Mouse (Mus musculus): ENCODE results near the gene Esr2. TPM values are rescaled to one million over a fixed set of nuclear protein-coding genes. Genes with fewer than 3 reads are reported as not detected.
A peak's percentile ranks its signal among the peaks of the same experiment; 100 is the strongest.

The Esr2 gene
- total RNA-seq, 2 experiments from 2014 or later: not detected

DNA sequence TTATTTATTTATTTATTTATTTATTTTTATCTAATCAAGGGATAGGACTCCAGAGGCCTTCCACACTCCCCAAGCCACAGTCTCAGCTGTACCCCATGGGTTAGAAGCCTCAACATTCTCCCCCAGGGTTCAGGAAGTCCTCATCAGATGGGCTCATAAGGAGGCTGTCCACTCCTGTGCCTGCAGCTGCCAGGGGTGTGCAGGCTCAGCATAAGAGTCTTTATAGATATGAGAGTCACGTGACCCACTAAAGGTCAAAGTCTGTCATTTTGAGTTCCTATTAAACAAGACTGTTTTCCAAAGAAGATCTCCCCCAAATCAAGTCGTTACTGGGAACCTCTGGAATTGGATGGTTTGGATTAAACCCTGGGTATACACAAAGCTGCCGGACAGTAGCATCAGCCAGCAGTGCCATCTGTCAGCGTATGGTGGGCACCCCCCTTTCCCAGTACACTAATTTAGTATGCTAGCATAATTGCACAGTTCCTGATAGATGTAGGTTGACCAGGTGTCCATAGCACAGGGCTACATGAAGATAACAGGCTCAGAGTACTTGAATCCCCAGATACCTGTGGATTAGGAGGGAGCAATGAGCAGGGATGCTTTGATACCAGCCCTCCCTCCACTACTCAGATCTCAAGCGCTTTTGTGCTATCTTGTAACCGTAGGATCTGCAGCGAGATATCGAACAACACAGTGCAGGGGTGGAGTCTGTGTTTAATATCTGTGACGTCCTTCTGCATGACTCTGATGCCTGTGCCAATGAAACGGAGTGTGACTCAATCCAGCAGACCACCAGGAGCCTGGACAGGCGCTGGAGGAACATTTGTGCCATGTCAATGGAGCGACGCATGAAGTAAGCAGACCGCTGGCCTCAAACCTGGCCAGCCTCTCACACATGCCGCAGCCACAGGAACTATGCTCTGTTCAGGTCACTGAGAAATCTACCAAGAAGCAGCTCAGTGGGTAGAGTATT is 83.2 kb downstream of the Esr2 start:
- DNase-seq: no peak
- intact Hi-C loops (cut with DNase I; ENCODE audit: low total_unique reads): no loop called here

DNA sequence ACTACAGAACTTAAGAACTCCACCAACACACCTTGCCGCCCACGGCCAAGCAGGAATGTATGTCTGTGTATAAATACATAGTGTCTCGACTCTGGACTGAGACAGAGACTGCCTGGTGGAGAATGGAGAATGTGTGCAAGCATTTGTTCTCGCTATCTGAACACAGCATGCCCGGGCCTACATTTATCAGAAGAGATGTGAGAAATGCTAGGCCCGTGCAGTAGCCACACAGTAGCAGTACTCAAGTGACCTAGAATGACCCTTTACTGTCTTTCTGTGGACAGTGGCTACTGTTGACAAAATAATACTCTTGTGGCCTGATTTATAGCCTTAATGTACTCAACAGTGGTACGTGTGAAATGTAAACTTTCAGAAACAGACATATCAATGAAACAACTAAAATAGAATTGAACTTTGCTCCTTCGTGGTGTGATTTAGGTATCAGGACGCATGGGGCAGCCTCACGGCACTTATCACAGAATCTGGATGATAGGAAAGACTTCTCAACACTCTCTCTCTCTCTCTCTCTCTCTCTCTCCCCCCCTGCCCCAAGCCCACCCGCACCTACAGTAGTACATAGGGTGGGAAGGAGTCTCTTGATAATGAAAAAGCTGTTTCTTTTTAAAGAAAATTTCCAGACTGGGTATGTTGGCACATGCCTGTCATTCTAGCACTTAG is 84.1 kb downstream of the Esr2 start:
- intact Hi-C loops (cut with DNase I; ENCODE audit: low total_unique reads): no loop called here
- DNase-seq: no peak

DNA sequence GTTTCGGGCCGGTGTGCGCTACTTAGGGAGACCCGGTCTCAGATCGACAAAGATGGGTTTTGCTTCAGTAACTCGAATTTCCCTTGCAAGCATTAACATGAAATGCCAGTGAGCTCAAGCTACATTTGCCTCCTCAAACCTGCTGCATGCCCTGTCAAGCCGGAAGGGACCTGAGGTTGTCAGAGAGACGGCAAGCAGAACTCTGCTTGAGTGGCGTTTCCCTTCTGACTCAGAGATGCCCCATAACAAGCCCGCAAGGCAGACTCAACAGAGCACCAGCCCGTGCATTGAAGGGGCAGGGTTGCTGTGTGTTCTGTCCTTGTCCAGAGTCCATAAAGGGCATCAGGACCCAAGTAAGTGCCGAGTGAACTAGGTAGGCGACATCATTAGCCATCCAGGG is 90.0 kb downstream of the Esr2 start:
- DNase-seq: no peak
- intact Hi-C loops (cut with DNase I; ENCODE audit: low total_unique reads): no loop called here

DNA sequence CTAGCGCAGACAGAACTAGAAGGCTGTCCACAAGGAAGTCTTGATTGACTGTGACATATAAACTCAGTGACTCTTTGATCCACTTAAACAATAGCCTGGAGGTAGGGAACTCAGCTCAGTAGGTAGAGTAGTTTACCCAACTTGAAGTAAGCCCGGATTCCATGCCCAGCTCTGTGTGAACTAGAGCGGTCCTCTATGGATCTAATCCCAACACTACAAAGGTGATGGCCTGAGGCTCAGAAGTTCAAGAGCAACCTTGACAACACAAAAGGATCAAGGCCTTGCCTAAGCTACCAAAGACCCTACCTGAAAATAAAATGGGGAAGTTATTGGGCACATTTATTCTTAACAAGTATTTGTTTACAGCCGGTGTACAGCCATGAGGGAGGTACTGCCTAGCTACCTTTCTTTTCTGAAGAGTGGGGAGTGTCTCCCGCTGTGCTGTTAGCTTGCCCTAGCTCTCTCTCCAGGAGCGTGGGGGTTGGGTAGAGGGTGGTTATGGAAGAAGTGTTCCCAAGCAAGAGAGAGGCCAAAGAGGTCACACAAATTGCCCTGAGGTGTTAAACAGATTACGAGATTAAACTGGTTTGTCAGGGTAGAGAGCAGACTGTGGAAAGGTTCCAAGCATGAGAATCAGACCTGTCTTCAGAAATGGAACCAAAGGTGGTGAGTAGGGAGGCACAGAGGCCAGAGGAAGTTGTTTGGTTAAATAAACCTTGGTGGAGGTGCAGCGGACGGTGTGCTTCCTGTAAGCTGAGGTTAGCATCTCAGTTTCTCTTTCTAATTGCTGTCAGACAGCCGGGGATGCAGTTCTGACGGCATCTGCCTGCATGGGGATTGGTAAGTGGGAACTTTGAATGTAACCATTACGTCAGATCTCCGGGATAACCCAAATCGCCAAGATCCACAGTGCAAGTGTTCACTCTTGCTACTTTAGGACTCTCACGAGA is 90.8 kb downstream of the Esr2 start:
- no peak for DNase-seq
- intact Hi-C loops (cut with DNase I; ENCODE audit: low total_unique reads): no loop called here

DNA sequence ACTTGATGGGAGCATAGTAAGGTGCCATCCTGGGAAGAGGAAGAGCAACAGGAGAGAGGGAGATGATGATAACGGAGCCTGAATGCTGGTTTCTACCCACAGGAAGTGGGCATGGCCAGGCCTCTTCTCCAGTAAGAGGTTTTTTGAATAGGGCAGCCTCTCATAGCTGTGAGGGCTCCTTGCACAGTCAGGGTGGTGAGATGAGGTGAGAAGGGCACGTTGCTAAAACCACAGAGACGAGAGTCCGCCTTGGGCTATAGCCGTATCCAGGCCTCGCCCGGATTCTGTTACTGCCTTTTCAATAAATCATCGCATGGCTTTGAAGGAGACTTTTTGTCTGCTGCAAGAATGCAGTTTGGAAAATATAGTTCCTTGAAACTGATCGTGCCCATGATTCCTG is 92.0 kb downstream of the Esr2 start:
- no peak for DNase-seq
- intact Hi-C loops (cut with DNase I; ENCODE audit: low total_unique reads): no loop called here

DNA sequence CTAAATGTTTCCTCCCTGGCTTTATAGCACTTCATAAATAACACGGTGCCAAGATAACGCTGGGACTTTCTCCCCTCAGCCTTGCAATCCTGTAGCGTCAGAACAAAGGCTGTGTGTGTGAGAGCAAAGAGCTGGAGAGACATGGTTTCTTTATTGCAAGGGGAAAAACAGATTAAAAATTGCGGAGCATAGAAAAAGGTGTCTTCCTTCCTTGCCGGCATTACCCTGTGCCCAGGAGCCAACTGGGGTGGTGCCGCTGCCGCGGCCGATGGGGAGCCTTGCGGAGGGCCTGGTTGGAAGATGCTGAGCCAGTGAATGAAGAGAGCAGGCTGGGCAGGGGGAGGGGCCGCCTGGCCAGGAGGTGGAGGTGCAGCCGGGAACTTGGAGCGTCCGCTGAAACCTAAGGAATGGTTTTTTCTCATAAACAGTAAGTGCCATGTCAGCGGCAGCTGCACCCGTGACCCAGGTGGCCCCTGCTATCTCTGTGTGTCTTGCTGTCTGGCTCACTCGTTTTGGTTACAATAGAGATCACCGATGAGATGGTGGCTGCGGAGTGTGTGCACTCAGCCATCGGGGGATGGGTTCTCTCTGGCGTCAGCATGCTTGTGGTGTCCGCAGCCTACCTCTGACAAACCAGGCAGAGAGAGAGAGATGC is 95.4 kb downstream of the Esr2 start:
- DNase-seq: peak; percentile 17

DNA sequence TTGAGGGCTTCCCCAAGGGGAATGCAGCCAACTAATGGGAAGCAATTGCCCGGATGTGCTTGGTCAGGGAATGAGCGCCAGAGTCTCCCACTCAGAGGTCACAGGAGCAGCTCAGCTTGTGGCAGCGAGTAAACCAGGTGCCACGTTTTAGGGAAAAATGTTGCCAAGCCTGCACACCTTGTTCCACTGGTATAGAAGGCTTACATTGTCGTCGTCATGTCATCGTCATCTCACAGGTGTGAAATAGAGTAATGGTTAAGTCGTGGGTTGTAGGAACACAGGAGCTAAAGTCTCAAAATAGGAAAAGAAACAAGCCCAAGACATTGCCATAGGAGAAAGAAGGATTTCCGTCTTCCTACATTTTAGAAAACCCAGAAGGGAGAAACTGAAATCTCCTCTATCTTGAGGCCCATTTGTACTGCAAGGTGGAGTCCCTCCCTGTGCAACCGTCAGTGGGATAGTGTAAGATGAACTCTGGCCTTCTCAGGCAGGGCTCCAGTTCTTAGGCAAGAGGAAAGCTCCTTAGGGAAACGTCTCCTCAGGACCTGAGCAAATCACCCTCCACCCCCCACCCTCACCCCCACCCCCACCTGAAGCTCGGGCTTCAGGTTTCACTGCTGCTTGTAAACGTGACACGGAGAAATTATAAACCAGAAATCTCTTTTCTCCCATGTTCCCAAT is 96.0 kb downstream of the Esr2 start:
- no peak for DNase-seq
- intact Hi-C loops (cut with DNase I; ENCODE audit: low total_unique reads): no loop called here

More for the DNA sequence above, 95.4 kb downstream of the Esr2 start:
- intact Hi-C loops (cut with DNase I; ENCODE audit: low total_unique reads): no loop called here

DNA sequence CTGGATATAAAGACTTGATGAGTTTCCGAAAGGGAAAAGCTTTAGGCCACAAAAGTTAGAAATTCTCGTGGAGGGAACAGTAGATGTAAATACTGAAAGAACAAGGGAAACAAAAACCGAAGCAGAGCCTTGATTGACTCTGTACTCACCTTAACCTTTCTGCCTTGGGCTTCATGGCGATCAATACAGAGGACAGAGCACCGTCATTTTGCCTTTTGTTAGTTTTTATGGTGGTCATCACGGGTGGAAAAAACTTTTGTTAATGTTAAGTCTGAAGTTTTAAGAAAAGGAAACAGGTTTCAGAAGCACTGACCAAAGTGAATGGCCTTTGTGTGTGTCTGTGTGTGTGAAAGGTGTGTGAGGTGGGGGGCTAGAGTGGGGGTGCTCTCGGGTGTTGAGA is 103.1 kb downstream of the Esr2 start:
- intact Hi-C loops (cut with DNase I; ENCODE audit: low total_unique reads): no loop called here
- no peak for DNase-seq

DNA sequence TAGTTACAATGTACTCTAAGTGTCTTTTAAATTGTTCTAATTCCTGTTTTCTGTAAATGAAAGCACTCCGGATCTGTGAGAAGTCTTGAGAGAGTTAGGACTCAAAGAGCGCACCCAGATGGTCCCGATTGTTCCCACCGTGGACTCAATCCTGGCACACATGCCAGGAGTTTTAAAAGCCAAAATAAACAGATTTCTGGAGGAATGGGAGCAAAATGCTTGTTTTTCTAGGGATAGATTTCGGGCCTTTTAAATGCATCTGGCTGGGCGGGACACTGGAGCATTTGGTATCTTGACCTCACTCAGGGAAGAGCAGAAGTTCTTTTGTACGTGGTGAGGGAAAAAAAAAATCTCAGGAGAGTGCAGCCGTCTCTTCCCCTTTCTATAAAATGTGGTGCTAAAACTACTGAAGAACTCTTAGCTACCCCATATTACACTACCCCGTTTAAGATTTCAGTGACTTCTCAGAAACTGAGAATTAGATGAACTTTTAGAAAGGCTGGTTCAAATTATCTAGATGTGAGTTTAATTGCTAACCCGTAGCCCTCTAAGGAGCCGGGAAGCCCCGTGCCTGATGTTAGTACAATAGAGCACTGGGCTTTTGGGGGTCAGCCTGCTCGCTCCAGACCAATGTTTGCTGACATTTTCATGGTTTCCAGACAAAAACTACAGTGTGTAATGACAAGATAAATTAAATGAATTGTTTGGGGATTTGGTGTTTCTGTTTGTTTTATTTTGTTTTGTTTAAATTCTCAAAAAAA is 103.8 kb downstream of the Esr2 start:
- no peak for DNase-seq
- intact Hi-C loops (cut with DNase I; ENCODE audit: low total_unique reads): no loop called here

DNA sequence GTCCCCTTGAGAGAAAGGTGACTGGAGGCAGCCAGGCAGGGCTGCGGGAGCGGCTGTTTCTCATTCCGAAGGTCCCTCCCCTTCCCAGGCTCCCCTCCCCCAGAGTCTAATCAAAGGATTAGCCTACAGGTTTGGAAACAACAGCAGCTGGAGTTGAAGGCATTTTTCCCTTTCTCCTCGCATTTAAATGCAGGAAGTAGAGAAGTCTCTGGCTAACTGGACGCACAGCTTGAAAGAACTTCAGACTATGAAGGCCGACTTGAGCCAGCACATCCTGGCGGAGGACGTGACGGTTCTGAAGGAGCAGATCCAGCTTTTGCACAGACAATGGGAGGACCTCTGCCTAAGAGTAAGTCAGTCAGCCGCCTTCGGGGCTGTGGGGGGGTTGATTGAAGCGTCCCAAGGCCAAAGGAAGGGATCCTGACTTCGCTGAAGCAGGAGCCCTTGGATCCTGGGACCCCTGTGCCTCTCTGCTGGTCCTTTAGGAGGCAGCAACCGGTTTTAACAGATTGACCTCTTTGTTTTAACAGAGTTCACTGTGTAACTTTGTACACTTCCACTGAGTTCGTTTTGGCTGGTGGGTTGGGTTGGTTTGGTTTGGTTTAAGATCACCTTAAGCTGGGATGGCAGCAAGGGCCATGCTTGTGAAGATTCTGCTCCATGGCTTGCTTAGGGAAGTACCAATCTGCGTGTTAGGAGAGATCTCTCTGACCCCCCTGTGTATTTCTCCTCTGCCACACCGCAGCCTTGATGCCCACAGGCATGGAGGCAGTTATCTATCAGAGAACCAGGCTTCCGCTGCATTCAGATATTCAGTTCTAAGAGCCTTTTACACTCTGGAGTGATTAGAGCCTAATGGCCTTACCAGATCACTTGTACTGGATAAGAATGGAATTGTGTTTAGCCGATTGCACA is 104.9 kb downstream of the Esr2 start:
- intact Hi-C loops (cut with DNase I; ENCODE audit: low total_unique reads): no loop called here

More for the DNA sequence above, 104.9 kb downstream of the Esr2 start:
- DNase-seq: no peak

Other genes starting within 250 kb of the Esr2 start
- gene Tex21, start 69.5 kb upstream of the Esr2 start, total RNA-seq (2021): not detected
- gene Mthfd1, start 78.0 kb upstream of the Esr2 start, total RNA-seq (2021): 10 to 100 TPM; 31.4 to 40.6 TPM
- 1 to 10 TPM; 1.0 to 1.5 TPM for gene Akap5, start 147.6 kb upstream of the Esr2 start, total RNA-seq (2021)
- gene Zbtb25, start 192.3 kb upstream of the Esr2 start, total RNA-seq (2021): 1 to 10 TPM; 7.8 to 8.7 TPM
- gene Zbtb1, start 193.0 kb upstream of the Esr2 start, total RNA-seq (2021): 1 to 10 TPM; 4.3 to 4.4 TPM
- 10 to 100 TPM in 1 of 2 experiments, 1 to 10 TPM in 1; 8.7 to 12.7 TPM for gene Hspa2, start 226.9 kb upstream of the Esr2 start, total RNA-seq (2021)
- gene Ppp1r36, start 240.3 kb upstream of the Esr2 start, total RNA-seq (2021): under 1 TPM; 0.31 to 0.51 TPM